Mouse (Mus musculus): ENCODE results near the gene Ten1.

- no peak for TF ChIP-seq GATA1 (IDR thresholded peaks at IDR 0.05; ENCODE audit: borderline replicate concordance, low read length)
- no peak for TF ChIP-seq FLI1 (IDR thresholded peaks at IDR 0.05; ENCODE audit: low read length)
These were observed 45.9 kb downstream of the Ten1 start for GRCm38 (mm10) chr11:116244580-116244979.
